Mouse (Mus musculus): Measurements from ENCODE around the gene Tab3. TPM values are rescaled to one million over a fixed set of nuclear protein-coding genes. Genes with fewer than 3 reads are reported as not detected.

Gene Tab3
- total RNA-seq, 1 experiment = 12.3 TPM

GRCm38 (mm10) chrX:85683723-85684122 is 109.9 kb downstream of the Tab3 start:
- in situ Hi-C loops (cut with MboI; ENCODE audit: low sequenced_read_pairs in 2 of 2, unreplicated experiment in 2 of 2) = loop anchor here in 1 of 2 experiments (25.0 kb wide), 1 partner anchor 229 kb away; no protein-coding TSS in a partner anchor
- H3K4me1 ChIP-seq (ENCODE audit: control insufficient read depth in 2 of 2, insufficient read depth in 2 of 2, low read length in 2 of 2, poor library complexity in 1 of 2) = no peaks in the 10 kb centered on the region
- H3K36me3 ChIP-seq (ENCODE audit: control insufficient read depth, insufficient read depth, low read length, poor library complexity, severe bottlenecking) = no peaks in the 10 kb centered on the region
- TF ChIP-seq MAFK (IDR thresholded peaks at IDR 0.05; ENCODE audit: insufficient read depth, low read depth, low read length) (no peak), ZC3H11A (IDR thresholded peaks at IDR 0.05; ENCODE audit: borderline replicate concordance, low read depth, low read length) (no peak), CHD2 (IDR thresholded peaks at IDR 0.05; ENCODE audit: low read depth, low read length) (no peak), ZNF384 (IDR thresholded peaks at IDR 0.05; ENCODE audit: low read depth, low read length) (no peak), HCFC1 (IDR thresholded peaks at IDR 0.05; ENCODE audit: borderline replicate concordance, insufficient read depth, low read length) (no peak)
- no peak overlapping the region for H3K9ac ChIP-seq (ENCODE audit: insufficient read depth, low read depth, low read length, poor library complexity, severe bottlenecking)
- no peak overlapping the region for H3K27ac ChIP-seq (ENCODE audit: insufficient read depth, low read depth, low read length, poor library complexity, severe bottlenecking)
- H3K9me3 ChIP-seq (ENCODE audit: control insufficient read depth, insufficient read depth, low read depth, low read length) = no peaks in the 10 kb centered on the region
- peak; percentile 1 for DNase-seq (ENCODE audit: low read depth, low spot score)
- no peak overlapping the region for H3K4me3 ChIP-seq (ENCODE audit: insufficient read depth in 1 of 2, low read depth in 1 of 2, low read length in 2 of 2, poor library complexity in 1 of 2, severe bottlenecking in 1 of 2)

Other genes starting within 250 kb of the Tab3 start
- gene Gk, start 202.8 kb downstream of the Tab3 start, total RNA-seq (2012; rRNA removed) = 7.0 and 8.9 TPM in 2 replicates

Data from ES-E14 (cell line).